Mouse (Mus musculus) midbrain, embryonic 15.5 days (tissue): ENCODE measurements around the gene Mki67. TPM values are rescaled to one million over a fixed set of nuclear protein-coding genes. Genes with fewer than 3 reads are reported as not detected.
"Not testable (repeated sequence)": the region's sequence is repeated elsewhere in the genome, so short reads cannot be mapped to it uniquely, and the experiment has no call there.

ENCODE experiments used
- ATAC-seq: fragments of 200-750 bp; cut with Nextera tagmentation; replicated peaks from 2 replicates; pipeline ENCODE4 v1.8.0; 2017; ENCODE audit warnings: moderate TSS enrichment
- H3K27ac ChIP-seq: fragments of 300-500 bp; sonication (generic); 2 replicates; pipeline ENCODE4 v1.5.1; 2015; ENCODE audit warnings: mild to moderate bottlenecking, inconsistent platforms
- H3K27me3 ChIP-seq: fragments of 300-500 bp; sonication (generic); replicated peaks from 2 replicates; pipeline ENCODE4 v1.6.1; 2015; ENCODE audit warnings: inconsistent platforms
- H3K36me3 ChIP-seq: fragments of 300-500 bp; sonication (generic); replicated peaks from 2 replicates; pipeline ENCODE4 v1.6.1; 2015; ENCODE audit warnings: inconsistent platforms
- H3K4me1 ChIP-seq: fragments of 300-500 bp; sonication (generic); 2 replicates; pipeline ENCODE4 v1.6.1; 2015; ENCODE audit warnings: inconsistent platforms
- H3K4me2 ChIP-seq: fragments of 300-500 bp; sonication (generic); 2 replicates; pipeline ENCODE4 v1.6.1; 2015; ENCODE audit warnings: inconsistent platforms, mild to moderate bottlenecking, moderate library complexity
- H3K4me3 ChIP-seq: fragments of 300-500 bp; sonication (generic); 2 replicates; pipeline ENCODE4 v1.5.1; 2015; ENCODE audit warnings: mild to moderate bottlenecking, inconsistent platforms
- H3K9ac ChIP-seq: fragments of 300-500 bp; sonication (generic); 2 replicates; pipeline ENCODE4 v1.6.1; 2015; ENCODE audit warnings: mild to moderate bottlenecking, inconsistent platforms
- H3K9me3 ChIP-seq: fragments of 300-500 bp; sonication (generic); 2 replicates; pipeline ENCODE4 v1.6.1; 2016; ENCODE audit warnings: inconsistent platforms
- WGBS: fragments of 180-500 bp; shearing (Covaris S2); methylation state at CpG from one replicate; pipeline ENCODE4 v1.1.7; 2015; ENCODE audit warnings: mixed read lengths; 5-methylcytosine and 5-hydroxymethylcytosine counted together
- polyA plus RNA-seq: library from polyadenylated mRNA; unstranded; fragments of >200 nt; fragmentation: Nextera tagmentation; extraction: Ambion mirVana; gene quantifications from 2 replicates; pipeline ENCODE4 v1.2.1, GENCODE M21; 2015

Mki67 gene
- polyA plus RNA-seq, 1 experiment from 2014 or later, result 6.0 TPM

DNA sequence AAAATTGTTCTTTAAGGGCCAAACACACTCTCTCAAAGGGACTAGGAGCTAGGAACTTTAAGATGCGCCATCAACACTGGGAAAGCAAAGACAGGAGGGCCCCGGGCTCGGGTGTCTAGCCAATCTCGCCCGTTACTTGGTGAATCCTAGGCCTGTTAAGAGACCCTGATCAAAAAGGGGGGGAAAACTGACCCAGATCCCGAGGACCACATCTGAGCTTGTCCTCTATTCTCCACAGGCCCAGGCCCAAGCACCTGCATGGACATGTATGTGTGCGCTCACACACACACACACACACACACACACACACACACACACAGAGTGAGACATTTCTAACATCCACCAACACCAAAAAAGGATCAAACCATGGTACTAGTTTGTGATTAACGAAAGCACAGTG, 2.8 kb downstream of the Mki67 start:
- Histone ChIP-seq H3K36me3 (no peaks in the 10 kb centered on the region), H3K4me3 (no peak overlapping the region), H3K9me3 (no peaks in the 10 kb centered on the region), H3K9ac (no peak overlapping the region), H3K4me2 (no peak overlapping the region), H3K4me1 (peaks cover 7% of the 10 kb centered on the region), H3K27ac (no peak overlapping the region), H3K27me3 (no peaks in the 10 kb centered on the region; the same call in 1 of the 2 replicates)
- WGBS, result 68% methylated on average over 8 of the region's 8 CpGs
- no peak for ATAC-seq

DNA sequence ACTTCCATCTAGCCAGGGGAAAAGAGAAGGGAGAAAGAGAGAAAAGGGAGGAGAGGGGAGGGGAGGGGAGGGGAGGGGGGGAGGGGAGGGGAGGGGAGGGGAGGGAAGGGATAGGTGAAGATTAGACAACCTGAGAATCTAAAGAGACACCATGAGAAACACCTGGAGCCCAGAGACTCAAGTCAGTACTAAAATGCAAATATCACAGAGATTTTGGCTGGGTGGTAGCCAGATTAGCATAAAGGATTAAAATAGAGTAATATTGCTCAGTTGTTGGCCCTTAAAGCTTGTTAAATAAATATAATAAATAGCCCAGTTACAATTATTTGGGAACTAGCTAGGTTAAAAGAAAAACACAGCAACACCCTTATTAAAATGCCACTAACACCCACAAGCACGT, 3.6 kb downstream of the Mki67 start:
- Histone ChIP-seq H3K36me3 (no peaks in the 10 kb centered on the region), H3K4me1 (peaks cover 7% of the 10 kb centered on the region), H3K27me3 (no peaks in the 10 kb centered on the region; the same call in 1 of the 2 replicates), H3K9me3 (no peaks in the 10 kb centered on the region), H3K4me3 (no peak overlapping the region), H3K9ac (no peak overlapping the region), H3K27ac (no peak overlapping the region), H3K4me2 (no peak overlapping the region)
- no peak for ATAC-seq
- WGBS, result 76% methylated on average over 1 of the region's 1 CpGs

DNA sequence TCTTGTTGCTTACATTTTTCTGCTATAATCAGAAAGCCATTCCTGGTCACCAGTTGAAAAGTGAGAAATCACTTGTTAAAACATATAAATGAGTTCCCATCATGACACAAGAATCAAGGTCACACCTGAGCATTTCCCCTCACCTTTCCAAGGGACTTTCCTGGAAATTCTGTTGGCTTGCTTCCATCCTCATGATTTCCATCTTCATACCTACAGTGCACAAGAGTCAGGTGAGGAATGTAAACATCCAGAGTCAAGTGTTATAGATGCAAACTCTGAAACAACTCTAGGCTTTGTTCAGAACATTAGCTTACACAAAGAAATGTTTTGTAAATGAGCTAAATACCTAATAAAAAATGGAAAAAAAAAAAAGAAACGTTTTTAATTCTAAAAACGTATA, 5.5 kb downstream of the Mki67 start:
- Histone ChIP-seq H3K4me1 (0 out of 2 replicates have a peak, but pooled peaks cover 3% of the 10 kb centered on the region), H3K9me3 (no peaks in the 10 kb centered on the region), H3K27me3 (no peaks in the 10 kb centered on the region; the same call in 1 of the 2 replicates), H3K4me2 (no peak overlapping the region), H3K36me3 (no peaks in the 10 kb centered on the region), H3K4me3 (no peak overlapping the region), H3K27ac (no peak overlapping the region), H3K9ac (no peak overlapping the region)
- WGBS, result 77% methylated on average over 2 of the region's 2 CpGs
- no peak for ATAC-seq

DNA sequence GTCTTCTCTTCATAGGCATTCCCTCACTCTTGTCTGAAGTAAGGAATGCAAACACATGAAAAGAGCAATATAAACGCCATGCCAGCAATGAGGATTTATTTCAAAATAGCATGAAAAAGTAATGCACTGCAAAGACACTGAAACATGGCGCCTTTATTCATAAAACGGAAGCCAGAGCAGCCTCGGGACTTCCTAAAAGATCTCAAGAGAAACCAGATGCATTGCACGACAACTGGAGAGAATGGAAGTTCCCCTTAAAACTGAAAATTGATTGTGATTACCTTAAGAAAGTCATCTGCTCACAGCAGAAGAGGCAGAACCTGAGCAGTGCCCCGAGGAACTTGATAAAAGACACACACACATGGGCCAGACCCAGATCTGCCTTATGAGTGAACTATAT, 10.4 kb downstream of the Mki67 start:
- Histone ChIP-seq H3K9me3 (no peaks in the 10 kb centered on the region), H3K4me2 (no peak overlapping the region), H3K4me1 (no peaks in the 10 kb centered on the region), H3K4me3 (no peak overlapping the region), H3K27ac (no peak overlapping the region), H3K36me3 (no peaks in the 10 kb centered on the region), H3K27me3 (no peaks in the 10 kb centered on the region), H3K9ac (no peak overlapping the region)
- no peak for ATAC-seq
- 90% methylated on average over 6 of the region's 6 CpGs for WGBS

DNA sequence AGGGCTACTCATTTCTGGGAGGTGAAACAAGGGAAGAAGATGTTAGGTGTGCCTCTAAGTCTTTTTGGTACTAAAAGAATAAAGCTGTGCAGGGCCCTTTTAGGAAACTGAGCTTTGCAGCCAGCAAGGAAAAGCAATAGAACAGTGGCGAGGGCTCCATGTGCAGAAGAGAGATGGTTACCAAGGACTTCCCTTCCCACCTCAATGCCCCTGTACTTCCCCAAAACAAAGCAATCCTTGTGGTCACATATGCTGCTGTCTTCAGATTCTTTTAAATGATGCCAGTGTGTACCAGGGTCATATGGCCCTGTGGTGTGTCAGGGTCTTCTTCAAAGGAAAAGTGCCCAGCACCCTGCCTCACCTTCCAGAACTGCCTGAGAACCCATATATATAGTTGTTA, 11.1 kb downstream of the Mki67 start:
- Histone ChIP-seq H3K4me2 (no peak overlapping the region), H3K27ac (no peak overlapping the region), H3K36me3 (no peaks in the 10 kb centered on the region), H3K4me3 (no peak overlapping the region), H3K27me3 (no peaks in the 10 kb centered on the region), H3K4me1 (no peaks in the 10 kb centered on the region), H3K9ac (no peak overlapping the region), H3K9me3 (no peaks in the 10 kb centered on the region)
- WGBS, result 89% methylated on average over 1 of the region's 1 CpGs
- no peak for ATAC-seq

DNA sequence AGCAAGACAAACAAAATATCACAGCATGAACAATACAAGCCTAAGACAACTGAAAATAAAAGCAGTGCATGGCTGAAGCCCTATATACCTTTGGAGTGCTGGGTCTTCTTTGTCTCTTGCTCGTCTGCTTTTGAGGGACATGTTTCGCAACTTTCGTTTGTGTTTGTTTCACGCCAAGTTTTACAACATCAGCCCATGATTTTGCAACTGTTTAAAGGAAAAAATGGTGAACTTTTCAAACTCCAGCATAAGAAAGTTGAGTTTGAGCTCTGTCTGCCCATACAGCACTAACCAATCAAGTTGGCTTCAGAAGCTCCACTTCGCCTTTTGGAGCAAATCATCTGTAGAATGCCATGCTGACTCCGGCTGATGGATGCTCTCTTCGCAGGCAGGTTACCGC, 11.9 kb downstream of the Mki67 start:
- Histone ChIP-seq H3K4me3 (no peak overlapping the region), H3K27me3 (no peaks in the 10 kb centered on the region), H3K9me3 (no peaks in the 10 kb centered on the region), H3K4me2 (no peak overlapping the region), H3K27ac (no peak overlapping the region), H3K9ac (no peak overlapping the region), H3K36me3 (no peaks in the 10 kb centered on the region), H3K4me1 (no peaks in the 10 kb centered on the region)
- WGBS, result 92% methylated on average over 8 of the region's 8 CpGs
- ATAC-seq, result no peak

DNA sequence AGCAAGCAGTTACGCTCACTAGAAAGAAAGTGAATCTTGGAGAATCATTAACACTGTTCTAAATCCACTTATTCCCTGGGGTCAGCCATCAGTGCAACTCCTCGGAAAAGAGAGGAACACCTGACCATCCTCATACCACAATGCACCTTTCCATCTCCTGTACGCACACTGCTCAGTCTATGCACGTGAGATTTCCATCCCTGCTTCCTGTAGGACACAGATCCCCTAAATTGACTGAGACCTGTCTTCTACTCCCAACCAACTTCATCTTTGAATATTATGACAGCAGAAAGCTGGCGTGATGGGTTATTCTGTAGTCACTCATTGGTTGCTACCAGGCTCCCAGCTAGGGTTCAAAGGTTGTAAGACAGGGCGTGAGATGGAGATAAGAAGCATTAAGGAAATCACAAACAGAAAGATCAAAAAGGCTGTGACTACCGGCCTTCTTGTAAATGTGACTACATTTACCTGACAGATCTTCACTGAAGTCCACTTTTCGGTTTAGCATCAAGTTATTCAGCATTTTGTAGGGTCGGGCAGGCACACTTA, 12.5 kb downstream of the Mki67 start:
- Histone ChIP-seq H3K9me3 (no peaks in the 10 kb centered on the region), H3K27me3 (no peaks in the 10 kb centered on the region), H3K36me3 (no peaks in the 10 kb centered on the region), H3K4me3 (no peak overlapping the region), H3K9ac (no peak overlapping the region), H3K27ac (no peak overlapping the region), H3K4me2 (no peak overlapping the region), H3K4me1 (no peaks in the 10 kb centered on the region)
- no peak for ATAC-seq
- WGBS, result 89% methylated on average over 9 of the region's 9 CpGs

DNA sequence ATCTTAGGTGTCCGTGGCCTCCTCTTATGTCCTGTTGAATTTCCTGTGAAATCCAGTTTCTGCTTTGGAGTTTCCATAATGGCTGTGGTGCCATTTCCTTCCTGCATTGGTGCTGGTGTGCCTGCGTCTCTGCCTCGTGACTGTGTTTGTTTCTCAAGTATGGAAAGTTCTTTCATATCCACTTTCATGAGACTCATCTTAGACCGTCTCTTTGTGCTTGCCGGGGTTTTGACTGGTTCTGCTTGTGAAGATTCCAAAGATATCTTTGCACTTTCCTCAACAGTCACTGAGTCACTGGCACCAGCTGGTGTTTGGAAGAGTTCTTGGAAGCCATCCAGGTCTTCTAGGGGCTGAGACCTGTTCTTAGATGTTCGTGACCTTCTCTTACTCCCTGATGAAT, 16.8 kb downstream of the Mki67 start:
- not testable (repeated sequence) for H3K27ac ChIP-seq, H3K27me3 ChIP-seq, H3K4me3 ChIP-seq, H3K9me3 ChIP-seq, ATAC-seq, H3K9ac ChIP-seq, H3K36me3 ChIP-seq, H3K4me1 ChIP-seq, H3K4me2 ChIP-seq
- 89% methylated on average over 6 of the region's 6 CpGs for WGBS

DNA sequence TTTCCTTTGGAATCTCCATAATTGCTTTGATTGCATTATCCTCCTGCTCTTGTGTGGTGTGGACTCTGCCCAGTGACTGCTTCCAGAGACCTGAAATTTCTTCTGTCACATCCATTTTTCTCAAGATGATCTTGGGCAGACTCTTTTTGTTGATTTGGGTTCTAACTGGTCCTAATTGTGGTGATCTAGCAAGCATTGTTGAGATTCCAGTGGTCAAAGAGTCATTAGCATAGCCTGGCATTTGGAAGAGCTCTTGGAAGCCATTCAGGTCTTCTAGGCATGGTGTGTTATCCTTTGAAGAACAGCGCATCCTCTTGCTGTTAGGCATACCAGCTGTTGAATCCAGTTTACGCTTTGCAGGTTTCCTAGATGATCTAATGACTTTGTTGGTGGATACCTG, 17.8 kb downstream of the Mki67 start:
- Histone ChIP-seq H3K27ac (no peak overlapping the region), H3K4me1 (no peaks in the 10 kb centered on the region), H3K27me3 (no peaks in the 10 kb centered on the region), H3K9ac (no peak overlapping the region), H3K9me3 (no peaks in the 10 kb centered on the region), H3K4me3 (no peak overlapping the region), H3K4me2 (no peak overlapping the region), H3K36me3 (no peaks in the 10 kb centered on the region)
- ATAC-seq, result no peak
- WGBS, result 99% methylated on average over 2 of the region's 2 CpGs

DNA sequence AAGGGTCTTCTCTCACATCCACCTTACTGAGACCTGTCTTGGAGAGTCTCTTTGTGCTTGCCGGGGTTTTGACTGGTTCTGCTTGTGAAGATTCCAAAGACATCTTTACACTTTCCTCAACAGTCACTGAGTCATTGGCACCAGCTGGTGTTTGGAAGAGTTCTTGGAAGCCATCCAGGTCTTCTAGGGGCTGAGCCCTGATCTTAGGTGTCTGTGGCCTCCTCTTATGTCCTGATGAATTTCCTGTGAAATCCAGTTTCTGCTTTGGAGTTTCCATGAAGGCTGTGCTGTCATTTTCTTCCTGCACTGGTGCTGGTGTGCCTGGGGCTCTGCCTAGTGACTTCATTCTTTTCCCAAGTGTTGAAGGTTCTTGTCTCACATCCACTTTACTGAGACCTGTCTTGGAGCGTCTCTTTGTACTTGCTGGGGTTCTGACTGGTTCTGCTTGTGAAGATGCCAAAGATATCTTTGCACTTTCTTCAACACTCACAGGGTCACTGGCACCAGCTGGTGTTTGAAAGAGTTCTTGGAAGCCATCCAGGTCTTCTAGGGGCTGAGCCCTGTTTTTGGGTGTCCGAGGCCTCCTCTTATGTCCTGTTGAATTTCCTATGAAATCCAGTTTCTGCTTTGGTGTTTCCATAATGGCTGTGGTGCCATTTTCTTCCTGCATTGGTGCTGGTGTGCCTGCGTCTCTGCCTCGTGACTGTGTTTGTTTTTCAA, 19.0 kb downstream of the Mki67 start:
- H3K4me1 ChIP-seq, H3K4me3 ChIP-seq, H3K27me3 ChIP-seq, H3K36me3 ChIP-seq, H3K9me3 ChIP-seq, ATAC-seq, H3K4me2 ChIP-seq, H3K27ac ChIP-seq, H3K9ac ChIP-seq: not testable (repeated sequence)
- WGBS, result 91% methylated on average over 5 of the region's 5 CpGs

DNA sequence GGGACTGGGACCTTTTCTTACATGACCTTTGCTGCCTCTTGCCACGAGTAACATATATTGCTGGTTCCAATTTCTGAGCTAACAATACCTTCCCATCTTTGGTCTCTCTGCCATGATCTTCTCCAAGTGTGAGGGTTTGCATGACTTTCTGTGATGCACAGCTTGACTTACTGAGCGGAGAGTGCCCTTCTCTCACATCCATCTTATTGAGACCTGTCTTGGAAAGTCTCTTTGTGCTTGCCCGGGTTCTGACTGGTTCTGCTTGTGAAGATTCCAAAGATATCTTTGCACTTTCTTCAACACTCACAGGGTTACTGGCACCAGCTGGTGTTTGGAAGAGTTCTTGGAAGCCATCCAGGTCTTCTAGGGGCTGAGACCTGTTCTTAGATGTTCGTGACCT, 20.0 kb downstream of the Mki67 start:
- WGBS, result 94% methylated on average over 4 of the region's 4 CpGs
- H3K4me2 ChIP-seq, result no peak overlapping the region
- H3K4me1 ChIP-seq, result no peaks in the 10 kb centered on the region
- H3K9me3 ChIP-seq, result no peaks in the 10 kb centered on the region
- no peak overlapping the region for H3K9ac ChIP-seq
- no peaks in the 10 kb centered on the region for H3K27me3 ChIP-seq
- no peak overlapping the region for H3K4me3 ChIP-seq
- H3K27ac ChIP-seq, result no peak overlapping the region
- ATAC-seq, result no peak
- H3K36me3 ChIP-seq, result no peaks in the 10 kb centered on the region

DNA sequence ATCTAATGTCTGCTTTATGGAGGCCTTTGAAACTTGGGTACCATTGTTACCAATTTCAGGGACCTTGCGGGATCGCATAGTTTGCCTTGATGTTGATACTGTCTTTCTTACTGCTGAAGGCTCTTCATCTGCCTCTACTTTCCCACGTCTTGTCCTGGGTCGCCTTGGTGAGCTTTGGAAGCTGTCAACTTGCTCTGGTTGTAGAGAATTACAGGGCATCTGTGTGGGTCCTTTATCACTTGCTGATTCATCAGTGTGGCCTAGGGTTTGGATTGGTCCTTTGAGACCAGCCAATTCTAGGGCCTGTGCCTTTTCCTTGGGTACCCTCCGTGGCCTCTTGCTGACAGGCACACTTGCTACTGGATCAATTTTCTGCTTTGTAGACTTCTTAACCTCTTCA, 21.4 kb downstream of the Mki67 start:
- Histone ChIP-seq H3K27me3 (no peaks in the 10 kb centered on the region), H3K36me3 (no peaks in the 10 kb centered on the region), H3K9me3 (no peaks in the 10 kb centered on the region), H3K4me2 (no peak overlapping the region), H3K4me1 (no peaks in the 10 kb centered on the region), H3K27ac (no peak overlapping the region), H3K9ac (no peak overlapping the region), H3K4me3 (no peak overlapping the region)
- WGBS, result 95% methylated on average over 5 of the region's 5 CpGs
- ATAC-seq, result no peak

DNA sequence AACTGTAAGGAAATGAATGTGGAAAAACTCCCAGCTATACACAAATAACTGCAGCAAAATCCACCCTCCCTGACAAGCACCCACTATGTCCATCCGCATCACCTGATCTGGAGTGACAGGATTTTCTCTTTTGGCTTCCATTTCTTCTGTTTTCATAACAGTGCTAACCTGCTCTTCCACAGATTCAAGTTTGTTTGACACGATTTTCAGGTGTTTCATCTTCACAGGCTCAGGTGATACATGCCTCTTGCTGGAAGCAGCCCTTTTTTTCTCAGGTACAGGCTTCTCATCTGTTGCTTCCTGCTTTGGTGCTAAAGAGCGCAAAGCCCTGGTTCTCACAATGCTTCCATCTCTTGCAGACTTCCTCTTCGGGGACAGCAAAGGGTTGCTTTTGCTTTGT, 22.0 kb downstream of the Mki67 start:
- WGBS, result 97% methylated on average over 4 of the region's 4 CpGs

More for the DNA sequence above, 22.0 kb downstream of the Mki67 start:
- no peak overlapping the region for H3K27ac ChIP-seq
- no peaks in the 10 kb centered on the region for H3K36me3 ChIP-seq
- H3K9me3 ChIP-seq, result no peaks in the 10 kb centered on the region
- H3K27me3 ChIP-seq, result no peaks in the 10 kb centered on the region
- H3K4me3 ChIP-seq, result no peak overlapping the region
- no peak overlapping the region for H3K4me2 ChIP-seq
- H3K4me1 ChIP-seq, result no peaks in the 10 kb centered on the region
- ATAC-seq, result no peak
- no peak overlapping the region for H3K9ac ChIP-seq
